Comparison of ENCODE assay signal across 8 mouse cellular contexts in the genomic region with DNA sequence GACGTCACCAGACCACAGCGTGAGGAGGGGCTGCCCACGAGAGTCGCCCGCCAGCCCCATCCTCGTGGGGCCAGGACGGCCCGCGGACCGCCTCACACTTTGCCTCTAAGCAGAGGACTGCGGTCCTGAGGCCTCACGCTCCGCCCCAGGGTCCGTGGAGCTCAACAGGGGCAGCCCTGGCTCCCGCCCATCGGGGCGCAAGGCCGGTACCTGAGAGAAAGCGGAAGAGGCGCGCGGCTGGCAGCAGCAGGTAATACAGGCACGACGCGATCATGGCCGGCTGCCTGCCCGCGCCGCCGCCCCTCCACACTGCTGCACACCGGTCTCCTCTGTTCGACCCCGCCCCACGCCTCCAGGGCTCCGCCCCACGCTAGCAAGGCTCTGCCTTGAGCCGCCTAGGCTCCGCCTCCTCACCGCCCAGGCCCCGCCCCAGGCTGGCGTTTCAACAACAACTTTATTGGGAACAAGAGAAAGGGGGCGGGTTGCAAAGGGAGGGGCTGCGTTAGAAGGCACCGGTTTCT. TPM values are rescaled to one million over a fixed set of nuclear protein-coding genes. Genes with fewer than 3 reads are reported as not detected.
DNase-seq lines count a peak whose midpoint lies in the region; ATAC-seq and TF ChIP-seq lines count a peak whose summit lies in the region.

A gene (minus strand): TSS at position 341 of the 521 bp plus-strand sequence.

- peaks cover 0 to 2% of the 10 kb centered on the region in 2 experiments; a peak in 1 of 4 replicates for H3K4me1 ChIP-seq in ES-E14 (ENCODE audit: control insufficient read depth in 2 of 2, insufficient read depth in 2 of 2, low read length in 2 of 2, poor library complexity in 1 of 2)
- H3K4me1 ChIP-seq in forebrain, embryonic 15.5 days = peaks cover 17% of the 10 kb centered on the region
- no peaks in the 10 kb centered on the region for H3K4me1 ChIP-seq in lung, adult 2 months (ENCODE audit: control insufficient read depth, insufficient read depth, low read length)

- no peak within 1 kb of the TSS for H3K27ac ChIP-seq in ES-E14 (ENCODE audit: insufficient read depth, low read depth, low read length, poor library complexity, severe bottlenecking)
- H3K27ac ChIP-seq in forebrain, embryonic 15.5 days (replicated peaks) = peak within 1 kb of the TSS; percentile 76

- no peaks in the 10 kb centered on the region for H3K9me3 ChIP-seq in ES-E14 (ENCODE audit: control insufficient read depth, insufficient read depth, low read depth, low read length)
- H3K9me3 ChIP-seq in forebrain, embryonic 15.5 days = no peaks in the 10 kb centered on the region

- in situ Hi-C loops in ES-E14 (cut with MboI; ENCODE audit: low sequenced_read_pairs in 2 of 2, unreplicated experiment in 2 of 2) = no loop called here

- H3K9ac ChIP-seq in ES-E14 (ENCODE audit: insufficient read depth, low read depth, low read length, poor library complexity, severe bottlenecking) = peak within 1 kb of the TSS; percentile 87
- H3K9ac ChIP-seq in forebrain, embryonic 15.5 days (replicated peaks) = peak within 1 kb of the TSS; percentile 55

- intact Hi-C loops in heart, postnatal 25 days (cut with DNase I) = no loop called here

- peak within 1 kb of the TSS; percentile 82 to 86 for H3K4me3 ChIP-seq in ES-E14 (ENCODE audit: insufficient read depth in 1 of 2, low read depth in 1 of 2, low read length in 2 of 2, poor library complexity in 1 of 2, severe bottlenecking in 1 of 2)
- H3K4me3 ChIP-seq in forebrain, embryonic 15.5 days = peak within 1 kb of the TSS; percentile 68
- H3K4me3 ChIP-seq in lung, adult 2 months (replicated peaks; ENCODE audit: extremely low read depth, low read depth, low read length) = peak within 1 kb of the TSS; percentile 90

- WGBS in forebrain, embryonic 15.5 days = under 1% methylated on average over 44 of the region's 44 CpGs
- 1% methylated on average over 44 of the region's 44 CpGs for WGBS in lung, adult 2 months

- peak within 1 kb of the TSS; percentile 79 for H3K4me2 ChIP-seq in forebrain, embryonic 15.5 days (replicated peaks)

- TF ChIP-seq CTCF in lung, adult 2 months (IDR thresholded peaks at IDR 0.05; ENCODE audit: insufficient read depth, low read length) = 0 out of 2 replicates have a peak, but pooled peaks have one; percentile 1

- ATAC-seq in forebrain, embryonic 15.5 days (replicated peaks) = peak; percentile 98
- peak; percentile 90 for ATAC-seq in neutrophil, adult 5-6 weeks (ENCODE audit: extremely low read depth, insufficient number of reproducible peaks, low FRiP score, poor library complexity, severe bottlenecking)

- H3K36me3 ChIP-seq in ES-E14 (ENCODE audit: control insufficient read depth, insufficient read depth, low read length, poor library complexity, severe bottlenecking) = peaks cover 7% of the 10 kb centered on the region; the same call in 1 of the 2 replicates
- H3K36me3 ChIP-seq in forebrain, embryonic 15.5 days = no peaks in the 10 kb centered on the region

- DNase-seq in ES-E14 (ENCODE audit: low read depth, low spot score) = peak; percentile 98
- DNase-seq in cerebellum, adult 11-12 months = peak; percentile 98
- peak; percentile 90 for DNase-seq in heart, postnatal 25 days (ENCODE audit: low spot score)
- DNase-seq in layer of hippocampus, adult 18-20 months (ENCODE audit: low spot score in 2 of 2) = peak; percentile 94 to 95
- DNase-seq in lung, adult 2 months = peak; percentile 96
- DNase-seq in thymus, adult 18-20 months = peak; percentile 96 to 97

- peak; percentile 45; the same call in 1 of the 2 replicates for TF ChIP-seq POLR2A in lung, adult 2 months (IDR thresholded peaks at IDR 0.05; ENCODE audit: borderline replicate concordance, extremely low read depth, low read depth, low read length)

- no peaks in the 10 kb centered on the region for H3K27me3 ChIP-seq in forebrain, embryonic 15.5 days

TF ChIP-seq in ES-E14, 5 proteins besides CTCF, POLR2A, EP300 and RAD21:
- TF ChIP-seq ZC3H11A (IDR thresholded peaks at IDR 0.05; ENCODE audit: borderline replicate concordance, low read depth, low read length) (no peak), CHD2 (IDR thresholded peaks at IDR 0.05; ENCODE audit: low read depth, low read length) (no peak), ZNF384 (IDR thresholded peaks at IDR 0.05; ENCODE audit: low read depth, low read length) (peak; percentile 88), HCFC1 (IDR thresholded peaks at IDR 0.05; ENCODE audit: borderline replicate concordance, insufficient read depth, low read length) (peak; percentile 72; the same call in 1 of the 2 replicates), MAFK (IDR thresholded peaks at IDR 0.05; ENCODE audit: insufficient read depth, low read depth, low read length) (no peak)
TF ChIP-seq in ES-E14: peak in this region for 2.

RNA-seq across cellular contexts. Expression of the gene that starts here (rescaled TPM):
- total RNA-seq in ES-E14 (2012; rRNA removed) = 13.7 and 21.7 TPM in 2 replicates
- polyA plus RNA-seq in forebrain, embryonic 15.5 days (2015; fragmentation: Nextera tagmentation; extraction: Ambion mirVana) = 10.6 and 10.7 TPM in 2 replicates
- total RNA-seq in heart, postnatal 25 days (2021) = 1 to 10 TPM; 3.4 to 3.5 TPM
- total RNA-seq in layer of hippocampus, adult 18-20 months (2021) = 1 to 10 TPM; 5.0 to 5.7 TPM
- 5.7 and 7.3 TPM in 2 replicates for polyA plus RNA-seq in lung, adult 2 months (2012; rRNA removed)
- total RNA-seq in neutrophil, adult 5-6 weeks (2017) = 4.1 and 7.0 TPM in 2 replicates
